Comparison of ENCODE assay signal across 11 mouse cellular contexts in the genomic region with DNA sequence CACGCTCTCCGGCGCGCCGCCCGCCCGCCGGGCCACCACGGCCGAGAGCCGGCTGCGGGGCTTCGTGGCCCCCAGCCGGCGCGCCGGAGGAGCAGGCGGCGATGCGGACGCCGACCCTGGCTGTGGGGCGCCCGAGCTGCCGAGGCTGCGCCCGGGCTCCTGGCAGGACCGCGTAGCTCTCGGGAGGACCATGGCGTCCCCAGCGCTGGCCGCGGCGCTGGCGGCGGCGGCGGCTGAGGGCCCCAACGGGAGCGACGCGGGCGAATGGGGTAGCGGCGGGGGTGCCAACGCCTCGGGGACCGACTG. TPM values are rescaled to one million over a fixed set of nuclear protein-coding genes. Genes with fewer than 3 reads are reported as not detected.
A peak's percentile ranks its signal among the peaks of the same experiment; 100 is the strongest.
DNase-seq lines count a peak whose midpoint lies in the region; ATAC-seq and TF ChIP-seq lines count a peak whose summit lies in the region.
"Had no signal": no experiment of that assay in that cellular context is flagged by ENCODE, and none has a peak within 500 bp of the region (broad histone marks: within the 10 kb centered on the region; RNA-seq: fewer than 3 reads in every experiment).

No protein-coding gene starts in this region.

- H3K4me1 ChIP-seq in kidney, adult 2 months (ENCODE audit: control insufficient read depth, insufficient read depth, low read length): no peaks in the 10 kb centered on the region
- H3K4me1 ChIP-seq in cortical plate, adult 2 months (ENCODE audit: control insufficient read depth, insufficient read depth, low read length): no peaks in the 10 kb centered on the region
- no peaks in the 10 kb centered on the region for H3K4me1 ChIP-seq in forebrain, postnatal 0 days (ENCODE audit: insufficient read depth)
- peaks cover 15% of the 10 kb centered on the region for H3K4me1 ChIP-seq in midbrain, embryonic 11.5 days (ENCODE audit: control insufficient read depth, insufficient read depth, low read length)

- H3K4me2 ChIP-seq in forebrain, postnatal 0 days (ENCODE audit: low read depth): peak overlapping the region; percentile 87
- peak overlapping the region; percentile 78 for H3K4me2 ChIP-seq in midbrain, embryonic 11.5 days

- TF ChIP-seq CTCF in kidney, adult 2 months (conservative IDR thresholded peaks at IDR 0.05; ENCODE audit: insufficient read depth, insufficient read length, low read depth, low read length): no peak
- TF ChIP-seq CTCF in cortical plate, adult 2 months (IDR thresholded peaks at IDR 0.05; ENCODE audit: extremely low read depth, insufficient read depth, low read length): no peak
- TF ChIP-seq CTCF in forebrain, postnatal 0 days (IDR thresholded peaks at IDR 0.05; ENCODE audit: low read depth): no peak

- H3K4me3 ChIP-seq in kidney, adult 2 months (ENCODE audit: insufficient read depth, low read depth, low read length): peak overlapping the region; percentile 16; the same call in 1 of the 2 replicates
- peak overlapping the region; percentile 27 for H3K4me3 ChIP-seq in cortical plate, adult 2 months (ENCODE audit: insufficient read depth, low read length)
- H3K4me3 ChIP-seq in forebrain, postnatal 0 days (ENCODE audit: low read depth, low read length): peak overlapping the region; percentile 59
- peak overlapping the region; percentile 45 for H3K4me3 ChIP-seq in midbrain, embryonic 11.5 days (ENCODE audit: low read depth, low read length)

- no peak for DNase-seq in kidney, adult 2 months
- DNase-seq in kidney, adult 9 months: no peak
- DNase-seq in forebrain, postnatal 0 days: no peak
- no peak for DNase-seq in midbrain, embryonic 11.5 days (ENCODE audit: low spot score, missing footprints)
- DNase-seq in urinary bladder, postnatal 14 days (ENCODE audit: low spot score): no peak
- no peak for DNase-seq in cerebellum, postnatal 4 days (ENCODE audit: low spot score in 2 of 2)
- no peak for DNase-seq in cerebellum, postnatal 25 days

- no peak overlapping the region for H3K27ac ChIP-seq in kidney, adult 2 months (ENCODE audit: insufficient read depth, low read depth, low read length)
- H3K27ac ChIP-seq in cortical plate, adult 2 months (ENCODE audit: insufficient read depth, low read length): no peak overlapping the region
- H3K27ac ChIP-seq in forebrain, postnatal 0 days (ENCODE audit: low read depth, low read length): peak overlapping the region; percentile 45; the same call in 1 of the 2 replicates
- no peak overlapping the region for H3K27ac ChIP-seq in midbrain, embryonic 11.5 days (ENCODE audit: low read depth, low read length)

- H3K9ac ChIP-seq in forebrain, postnatal 0 days: peak overlapping the region; percentile 53
- no peak overlapping the region for H3K9ac ChIP-seq in midbrain, embryonic 11.5 days (ENCODE audit: low read length)

- H3K36me3 ChIP-seq in kidney, adult 2 months (ENCODE audit: control insufficient read depth, insufficient read depth, low read length): no peaks in the 10 kb centered on the region
- no peaks in the 10 kb centered on the region for H3K36me3 ChIP-seq in forebrain, postnatal 0 days (ENCODE audit: insufficient read depth)
- H3K36me3 ChIP-seq in midbrain, embryonic 11.5 days (ENCODE audit: control insufficient read depth, insufficient read depth, low read length): no peaks in the 10 kb centered on the region

- no peak for TF ChIP-seq POLR2A in kidney, adult 2 months (IDR thresholded peaks at IDR 0.05; ENCODE audit: low read depth, low read length)
- no peak for TF ChIP-seq POLR2A in cortical plate, adult 2 months (IDR thresholded peaks at IDR 0.05; ENCODE audit: extremely low read depth, insufficient read depth, low read length)

- ATAC-seq in forebrain, postnatal 0 days: no peak
- peak; percentile 10; the same call in 1 of the 2 replicates for ATAC-seq in midbrain, embryonic 11.5 days (ENCODE audit: low FRiP score)
- ATAC-seq: Patski had no signal

- H3K9me3 ChIP-seq in forebrain, postnatal 0 days (ENCODE audit: low read length): no peaks in the 10 kb centered on the region
- H3K9me3 ChIP-seq in midbrain, embryonic 11.5 days (ENCODE audit: control insufficient read depth, low read length): no peaks in the 10 kb centered on the region

- H3K27me3 ChIP-seq in kidney, adult 2 months (replicated peaks; ENCODE audit: control insufficient read depth, insufficient read depth, low read length): no peaks in the 10 kb centered on the region
- H3K27me3 ChIP-seq in forebrain, postnatal 0 days (ENCODE audit: insufficient read depth, low read length): peaks cover 39% of the 10 kb centered on the region
- H3K27me3 ChIP-seq in midbrain, embryonic 11.5 days (ENCODE audit: control insufficient read depth, insufficient read depth, low read length): peaks cover 62% of the 10 kb centered on the region

- WGBS in kidney, adult 2 months: under 1% methylated on average over 49 of the region's 49 CpGs
- 2% methylated on average over 46 of the region's 49 CpGs for WGBS in forebrain, postnatal 0 days
- under 1% methylated on average over 35 of the region's 49 CpGs for WGBS in midbrain, embryonic 11.5 days

RNA-seq across cellular contexts. Expression of gene Adra2c, which starts 1.5 kb away (rescaled TPM):
- polyA plus RNA-seq in kidney, adult 2 months (2012; rRNA removed): 1.8 and 2.1 TPM in 2 replicates
- 12.9 and 13.2 TPM in 2 replicates for polyA plus RNA-seq in cortical plate, adult 2 months (2012; rRNA removed)
- 8.9 and 10.7 TPM in 2 replicates for total RNA-seq in forebrain, postnatal 0 days (2014; rRNA removed)
- polyA plus RNA-seq in forebrain, postnatal 0 days (2015; fragmentation: Nextera tagmentation; extraction: Ambion mirVana): 1.5 and 1.7 TPM in 2 replicates
- polyA plus RNA-seq in midbrain, embryonic 11.5 days (2014; fragmentation: Nextera tagmentation; extraction: Ambion mirVana): 0.05 TPM in 1 of 2 replicates, not detected in the other
- total RNA-seq: common myeloid progenitor, adult 5-6 weeks; liver, adult 2 months had no signal
- polyA plus RNA-seq: liver, adult 2 months had no signal
